Comparison of ENCODE assay signal across 8 mouse cellular contexts in genomic region chr3:31056047-31056650, GRCm38 (mm10). TPM values are rescaled to one million over a fixed set of nuclear protein-coding genes. Genes with fewer than 3 reads are reported as not detected.
DNase-seq lines count a peak whose midpoint lies in the region; ATAC-seq and TF ChIP-seq lines count a peak whose summit lies in the region.

No protein-coding gene starts in this region.

- DNase-seq in 3134 (ENCODE audit: extremely low read depth, insufficient read length, low spot score): peak; percentile 83
- peak; percentile 68 for DNase-seq in MN1 (ENCODE audit: low spot score)
- peak; percentile 62 for DNase-seq in embryonic facial prominence, embryonic 11.5 days (ENCODE audit: low spot score)
- DNase-seq in kidney, postnatal 14 days: peak; percentile 66
- DNase-seq in frontal cortex, postnatal 36 days (ENCODE audit: low spot score in 2 of 2): no peak

- peak; percentile 13; the same call in 1 of the 2 replicates for TF ChIP-seq CTCF in testis, adult 2 months (IDR thresholded peaks at IDR 0.05; ENCODE audit: control insufficient read depth, insufficient read depth, insufficient replicate concordance, low read depth, low read length)

- H3K27ac ChIP-seq in embryonic facial prominence, embryonic 11.5 days (replicated peaks; ENCODE audit: low read depth, low read length): no peak overlapping the region
- H3K27ac ChIP-seq in heart, embryonic 16.5 days (ENCODE audit: low read length): peak overlapping the region; percentile 97
- H3K27ac ChIP-seq in testis, adult 2 months (ENCODE audit: control insufficient read depth, insufficient read depth, low read depth, low read length): no peak overlapping the region

- no peaks in the 10 kb centered on the region for H3K4me1 ChIP-seq in embryonic facial prominence, embryonic 11.5 days (ENCODE audit: control insufficient read depth, insufficient read depth, low read length)
- peaks cover 5% of the 10 kb centered on the region for H3K4me1 ChIP-seq in heart, embryonic 16.5 days (ENCODE audit: control insufficient read depth, insufficient read depth, low read length)
- peaks cover 4% of the 10 kb centered on the region for H3K4me1 ChIP-seq in testis, adult 2 months (ENCODE audit: control insufficient read depth, insufficient read depth, low read length)

- no peaks in the 10 kb centered on the region for H3K9me3 ChIP-seq in embryonic facial prominence, embryonic 11.5 days (replicated peaks; ENCODE audit: control insufficient read depth, low read length)
- no peaks in the 10 kb centered on the region for H3K9me3 ChIP-seq in heart, embryonic 16.5 days (replicated peaks; ENCODE audit: control insufficient read depth, low read length)

- WGBS in embryonic facial prominence, embryonic 11.5 days: 30% methylated on average over 17 of the region's 17 CpGs
- WGBS in heart, embryonic 16.5 days: 16% methylated on average over 17 of the region's 17 CpGs

- H3K4me3 ChIP-seq in embryonic facial prominence, embryonic 11.5 days (ENCODE audit: low read depth, low read length): peak overlapping the region; percentile 38
- peak overlapping the region; percentile 74 for H3K4me3 ChIP-seq in heart, embryonic 16.5 days (ENCODE audit: low read length)
- H3K4me3 ChIP-seq in testis, adult 2 months (ENCODE audit: control insufficient read depth, low read depth, low read length): peak overlapping the region; percentile 66

- no peak overlapping the region for H3K9ac ChIP-seq in embryonic facial prominence, embryonic 11.5 days (replicated peaks; ENCODE audit: low read length)
- H3K9ac ChIP-seq in heart, embryonic 16.5 days (ENCODE audit: low read length): peak overlapping the region; percentile 79

- TF ChIP-seq POLR2A in testis, adult 2 months (IDR thresholded peaks at IDR 0.05; ENCODE audit: control insufficient read depth, low read depth, low read length): no peak

- H3K4me2 ChIP-seq in embryonic facial prominence, embryonic 11.5 days (ENCODE audit: low read depth, low read length): peak overlapping the region; percentile 47
- H3K4me2 ChIP-seq in heart, embryonic 16.5 days (ENCODE audit: low read depth, low read length): peak overlapping the region; percentile 80

- no peaks in the 10 kb centered on the region for H3K36me3 ChIP-seq in embryonic facial prominence, embryonic 11.5 days (replicated peaks; ENCODE audit: control insufficient read depth, insufficient read depth, low read depth, low read length)
- no peaks in the 10 kb centered on the region; the same call in 1 of the 2 replicates for H3K36me3 ChIP-seq in heart, embryonic 16.5 days (ENCODE audit: control insufficient read depth, insufficient read depth)
- H3K36me3 ChIP-seq in testis, adult 2 months (ENCODE audit: control insufficient read depth, insufficient read depth, low read length): no peaks in the 10 kb centered on the region

- H3K27me3 ChIP-seq in embryonic facial prominence, embryonic 11.5 days (ENCODE audit: control insufficient read depth, insufficient read depth, low read length): no peaks in the 10 kb centered on the region
- no peaks in the 10 kb centered on the region for H3K27me3 ChIP-seq in heart, embryonic 16.5 days (ENCODE audit: control insufficient read depth, insufficient read depth, low read length)
- no peaks in the 10 kb centered on the region for H3K27me3 ChIP-seq in testis, adult 2 months (ENCODE audit: control insufficient read depth, insufficient read depth, low read length)

- ATAC-seq in embryonic facial prominence, embryonic 11.5 days (replicated peaks; ENCODE audit: insufficient number of reproducible peaks, low FRiP score, low TSS enrichment, low read depth): peak; percentile 46
- ATAC-seq in heart, embryonic 16.5 days (replicated peaks; ENCODE audit: extremely low read depth, insufficient read depth, low FRiP score): peak; percentile 53
- ATAC-seq in megakaryocyte-erythroid progenitor cell, adult 5-6 weeks (replicated peaks; ENCODE audit: low FRiP score, low TSS enrichment, poor library complexity, severe bottlenecking): peak; percentile 62

RNA-seq across cellular contexts. Expression of gene Skil, which starts 38.7 kb away (rescaled TPM):
- 34.8 and 37.7 TPM in 2 replicates for polyA plus RNA-seq in embryonic facial prominence, embryonic 11.5 days (2014; fragmentation: Nextera tagmentation; extraction: Ambion mirVana)
- 10.0 and 10.3 TPM in 2 replicates for polyA plus RNA-seq in heart, embryonic 16.5 days (2015; fragmentation: Nextera tagmentation; extraction: Ambion mirVana)
- 5.3 and 6.1 TPM in 2 replicates for total RNA-seq in megakaryocyte-erythroid progenitor cell, adult 5-6 weeks (2014; fragmentation: Nextera tagmentation)
- total RNA-seq in megakaryocyte-erythroid progenitor cell, adult 5-6 weeks (2017): 24.1 and 26.9 TPM in 2 replicates
- polyA plus RNA-seq in testis, adult 2 months (2012; rRNA removed): 3.5 and 3.7 TPM in 2 replicates

Comparison
In these comparisons a context has a peak if more than half of its experiments do, and no peak if none do; other contexts are left out.
1. DNase-seq: peak in 3134 (single experiment), MN1 (single experiment), embryonic facial prominence, embryonic 11.5 days (single experiment) and kidney, postnatal 14 days (single experiment); none in frontal cortex, postnatal 36 days (0 of 2).
2. Peak in every context shown above with its lines, with median percentiles within 50 percentile points of each other: ATAC-seq and H3K4me3 ChIP-seq.